In genomic region chr6:105090882-105091281, GRCm38 (mm10) we compare ENCODE assay signal across 7 mouse cellular contexts.
DNase-seq lines count a peak whose midpoint lies in the region; ATAC-seq and TF ChIP-seq lines count a peak whose summit lies in the region.

No protein-coding gene starts in this region.

- no peaks in the 10 kb centered on the region for H3K9me3 ChIP-seq in G1E (replicated peaks)

- TF ChIP-seq CTCF in layer of hippocampus, adult 2 months (conservative IDR thresholded peaks at IDR 0.05) = peak; percentile 70
- no peak for TF ChIP-seq CTCF in G1E (IDR thresholded peaks at IDR 0.05; ENCODE audit: low read depth, low read length)

- H3K4me1 ChIP-seq in G1E (ENCODE audit: insufficient read depth, low read depth, low read length) = no peaks in the 10 kb centered on the region

- ATAC-seq in G1E (ENCODE audit: extremely low read depth, insufficient number of reproducible peaks, low FRiP score, poor library complexity, severe bottlenecking) = 0 out of 2 replicates have a peak, but pooled peaks have one; percentile 22

- no peak overlapping the region for H3K27ac ChIP-seq in layer of hippocampus, adult 2 months

- no peaks in the 10 kb centered on the region for H3K27me3 ChIP-seq in G1E (ENCODE audit: insufficient read depth, low read length)

- H3K4me3 ChIP-seq in layer of hippocampus, adult 2 months = no peak overlapping the region
- no peak overlapping the region for H3K4me3 ChIP-seq in G1E (ENCODE audit: low read depth, low read length)

- no peaks in the 10 kb centered on the region for H3K36me3 ChIP-seq in G1E (replicated peaks)

- peak; percentile 6 to 23 for DNase-seq in layer of hippocampus, adult 2 months (ENCODE audit: low spot score in 2 of 2)
- DNase-seq in layer of hippocampus, adult 8-10 months (ENCODE audit: low spot score in 2 of 2) = no peak
- no peak for DNase-seq in G1E (ENCODE audit: low spot score)
- peak; percentile 8 for DNase-seq in cerebellum, adult 8-10 months
- peak; percentile 2 to 27 for DNase-seq in frontal cortex, postnatal 36 days (ENCODE audit: low spot score in 2 of 2)
- peak; percentile 31 for DNase-seq in retina, postnatal 1 day
- no peak for DNase-seq in B cell, adult 2 months

Comparison
In these comparisons a context has a peak if more than half of its experiments do, and no peak if none do; other contexts are left out.
1. DNase-seq: peak in layer of hippocampus, adult 2 months (2 of 2), cerebellum, adult 8-10 months (single experiment), frontal cortex, postnatal 36 days (2 of 2) and retina, postnatal 1 day (single experiment); none in layer of hippocampus, adult 8-10 months (0 of 2), G1E (single experiment) and B cell, adult 2 months (0 of 2).